Comparison of ENCODE assay signal across 10 mouse cellular contexts in genomic region chr5:121879211-121879610, GRCm38 (mm10). TPM values are rescaled to one million over a fixed set of nuclear protein-coding genes. Genes with fewer than 3 reads are reported as not detected.
DNase-seq lines count a peak whose midpoint lies in the region; ATAC-seq and TF ChIP-seq lines count a peak whose summit lies in the region.
"Had no signal": no experiment of that assay in that cellular context is flagged by ENCODE, and none has a peak within 500 bp of the region (broad histone marks: within the 10 kb centered on the region; RNA-seq: fewer than 3 reads in every experiment).

No protein-coding gene starts in this region.

- peaks cover 19% of the 10 kb centered on the region for H3K36me3 ChIP-seq in heart, embryonic 12.5 days
- H3K36me3 ChIP-seq in testis, adult 2 months (ENCODE audit: control insufficient read depth, insufficient read depth, low read length): no peaks in the 10 kb centered on the region
- H3K36me3 ChIP-seq: embryonic facial prominence, embryonic 12.5 days had no signal

- no peak for TF ChIP-seq POLR2A in testis, adult 2 months (IDR thresholded peaks at IDR 0.05; ENCODE audit: control insufficient read depth, low read depth, low read length)

- WGBS in heart, embryonic 12.5 days: 50% methylated on average over 6 of the region's 6 CpGs

- H3K9ac ChIP-seq in heart, embryonic 12.5 days: no peak overlapping the region
- H3K9ac ChIP-seq: embryonic facial prominence, embryonic 12.5 days; limb, embryonic 13.5 days had no signal

- H3K4me3 ChIP-seq in heart, embryonic 12.5 days: no peak overlapping the region
- peak overlapping the region; percentile 38; the same call in 1 of the 2 replicates for H3K4me3 ChIP-seq in testis, adult 2 months (ENCODE audit: control insufficient read depth, low read depth, low read length)
- H3K4me3 ChIP-seq: embryonic facial prominence, embryonic 12.5 days; limb, embryonic 13.5 days had no signal

- peaks cover 4% of the 10 kb centered on the region; the same call in 1 of the 2 replicates for H3K27me3 ChIP-seq in heart, embryonic 12.5 days (replicated peaks)
- no peaks in the 10 kb centered on the region for H3K27me3 ChIP-seq in testis, adult 2 months (ENCODE audit: control insufficient read depth, insufficient read depth, low read length)
- H3K27me3 ChIP-seq: embryonic facial prominence, embryonic 12.5 days; limb, embryonic 13.5 days had no signal

- no peak overlapping the region for H3K4me2 ChIP-seq in heart, embryonic 12.5 days
- H3K4me2 ChIP-seq: embryonic facial prominence, embryonic 12.5 days; limb, embryonic 13.5 days had no signal

- H3K4me1 ChIP-seq in heart, embryonic 12.5 days (replicated peaks): peaks cover 5% of the 10 kb centered on the region; the same call in 1 of the 2 replicates
- H3K4me1 ChIP-seq in testis, adult 2 months (ENCODE audit: control insufficient read depth, insufficient read depth, low read length): no peaks in the 10 kb centered on the region

- H3K9me3 ChIP-seq in heart, embryonic 12.5 days (replicated peaks): no peaks in the 10 kb centered on the region
- H3K9me3 ChIP-seq: embryonic facial prominence, embryonic 12.5 days; limb, embryonic 13.5 days had no signal

- ATAC-seq in heart, embryonic 12.5 days (ENCODE audit: insufficient number of reproducible peaks, low FRiP score): no peak
- ATAC-seq in megakaryocyte-erythroid progenitor cell, adult 5-6 weeks (replicated peaks; ENCODE audit: low FRiP score, low TSS enrichment, poor library complexity, severe bottlenecking): peak; percentile 60; the same call in 1 of the 2 replicates

- peak; percentile 92 for TF ChIP-seq CTCF in testis, adult 2 months (IDR thresholded peaks at IDR 0.05; ENCODE audit: control insufficient read depth, insufficient read depth, insufficient replicate concordance, low read depth, low read length)

- no peak overlapping the region for H3K27ac ChIP-seq in heart, embryonic 12.5 days (ENCODE audit: poor library complexity, severe bottlenecking)
- H3K27ac ChIP-seq in testis, adult 2 months (ENCODE audit: control insufficient read depth, insufficient read depth, low read depth, low read length): no peak overlapping the region
- H3K27ac ChIP-seq: embryonic facial prominence, embryonic 12.5 days; limb, embryonic 13.5 days had no signal

- peak; percentile 33 to 68 for DNase-seq in heart, adult 18-20 months
- DNase-seq in testis, postnatal 14 days (ENCODE audit: low spot score): no peak
- DNase-seq in embryo, embryonic 10.5 days (ENCODE audit: low spot score): peak; percentile 47
- DNase-seq in MN1 (ENCODE audit: low spot score): no peak
- no peak for DNase-seq in layer of hippocampus, postnatal 14 days (ENCODE audit: low spot score in 2 of 2)

RNA-seq across cellular contexts. Expression of gene Pheta1, which starts 30.4 kb away (rescaled TPM):
- 1 to 10 TPM; 6.4 to 8.3 TPM for total RNA-seq in heart, adult 18-20 months (2021)
- 17.1 and 17.8 TPM in 2 replicates for polyA plus RNA-seq in heart, embryonic 12.5 days (2016; fragmentation: Nextera tagmentation; extraction: Ambion mirVana)
- 9.9 and 11.6 TPM in 2 replicates for polyA plus RNA-seq in testis, adult 2 months (2012; rRNA removed)
- total RNA-seq in megakaryocyte-erythroid progenitor cell, adult 5-6 weeks (2014; fragmentation: Nextera tagmentation): 2.9 and 4.2 TPM in 2 replicates
- total RNA-seq in megakaryocyte-erythroid progenitor cell, adult 5-6 weeks (2017): 0.42 and 2.6 TPM in 2 replicates
- 10 to 100 TPM; 10.3 to 12.4 TPM for total RNA-seq in layer of hippocampus, postnatal 14 days (2021)

RNA-seq across cellular contexts. Expression of gene Sh2b3, which starts 41.8 kb away (rescaled TPM):
- 10 to 100 TPM; 21.3 to 21.6 TPM for total RNA-seq in heart, adult 18-20 months (2021)
- polyA plus RNA-seq in heart, embryonic 12.5 days (2016; fragmentation: Nextera tagmentation; extraction: Ambion mirVana): 22.6 and 24.9 TPM in 2 replicates
- polyA plus RNA-seq in testis, adult 2 months (2012; rRNA removed): 95.0 and 105 TPM in 2 replicates
- 11.2 and 13.3 TPM in 2 replicates for total RNA-seq in megakaryocyte-erythroid progenitor cell, adult 5-6 weeks (2014; fragmentation: Nextera tagmentation)
- 5.1 and 5.3 TPM in 2 replicates for total RNA-seq in megakaryocyte-erythroid progenitor cell, adult 5-6 weeks (2017)
- total RNA-seq in layer of hippocampus, postnatal 14 days (2021): 10 to 100 TPM; 18.5 to 18.7 TPM

Comparison
In these comparisons a context has a peak if more than half of its experiments do, and no peak if none do; other contexts are left out.
1. DNase-seq: peak in heart, adult 18-20 months (2 of 2) and embryo, embryonic 10.5 days (single experiment); none in testis, postnatal 14 days (single experiment), MN1 (single experiment) and layer of hippocampus, postnatal 14 days (0 of 2).